Mouse (Mus musculus) hindbrain, embryonic 11.5 days (tissue): ENCODE results near the gene Ttc7b. TPM values are rescaled to one million over a fixed set of nuclear protein-coding genes. Genes with fewer than 3 reads are reported as not detected.

Experiments used
- ATAC-seq: fragments of 200-750 bp; cut with Nextera tagmentation; 2 replicates; pipeline ENCODE4 v1.8.0; 2017; ENCODE audit warnings: mild to moderate bottlenecking, moderate TSS enrichment, moderate library complexity; ENCODE audit not compliant: low FRiP score
- DNase-seq: peaks from one replicate; pipeline ENCODE4 v3.0.0-alpha.2; 2015; ENCODE audit warnings: low spot score
- H3K27ac ChIP-seq: fragments of 300-500 bp; sonication (generic); 2 replicates; pipeline ENCODE4 v1.5.1; 2014; ENCODE audit warnings: mild to moderate bottlenecking, low read depth, low read length
- H3K27me3 ChIP-seq: fragments of 300-500 bp; sonication (generic); 2 replicates; pipeline ENCODE4 v1.6.1; 2014; ENCODE audit warnings: mild to moderate bottlenecking, low read length, moderate library complexity, mixed read lengths; ENCODE audit not compliant: control insufficient read depth, insufficient read depth
- H3K36me3 ChIP-seq: fragments of 300-500 bp; sonication (generic); 2 replicates; pipeline ENCODE4 v1.6.1; 2014; ENCODE audit warnings: mild to moderate bottlenecking, low read length, moderate library complexity, mixed read lengths; ENCODE audit not compliant: control insufficient read depth, insufficient read depth
- H3K4me1 ChIP-seq: fragments of 300-500 bp; sonication (generic); replicated peaks from 2 replicates; pipeline ENCODE4 v1.6.1; 2014; ENCODE audit warnings: low read length, mixed read lengths; ENCODE audit not compliant: control insufficient read depth, insufficient read depth
- H3K4me2 ChIP-seq: fragments of 300-500 bp; sonication (generic); replicated peaks from 2 replicates; pipeline ENCODE4 v1.6.1; 2014; ENCODE audit warnings: mild to moderate bottlenecking, low read depth, low read length
- H3K4me3 ChIP-seq: fragments of 300-500 bp; sonication (generic); 2 replicates; pipeline ENCODE4 v1.5.1; 2014; ENCODE audit warnings: low read depth, low read length
- H3K9ac ChIP-seq: fragments of 300-500 bp; sonication (generic); 2 replicates; pipeline ENCODE4 v1.6.1; 2014; ENCODE audit warnings: low read depth, low read length
- H3K9me3 ChIP-seq: fragments of 300-500 bp; sonication (generic); 2 replicates; pipeline ENCODE4 v1.6.1; 2016; ENCODE audit warnings: low read length; ENCODE audit not compliant: control insufficient read depth
- WGBS: fragments of 180-500 bp; shearing (Covaris S2); extraction: QIAGEN DNeasy Blood & Tissue Kit; methylation state at CpG from one replicate; pipeline ENCODE4 v1.1.7; 2014; 5-methylcytosine and 5-hydroxymethylcytosine counted together
- polyA plus RNA-seq: library from polyadenylated mRNA; unstranded; fragments of >200 nt; fragmentation: Nextera tagmentation; extraction: Ambion mirVana; gene quantifications from 2 replicates; pipeline ENCODE4 v1.2.1, GENCODE M21; 2014

Gene Ttc7b
- polyA plus RNA-seq, result 7.1 and 8.2 TPM in 2 replicates

GRCm38 (mm10) chr12:100520794-100521186 is at the start of gene Ttc7b:
TSS of gene Ttc7b (minus strand) at chr12:100520826.
- ATAC-seq (peak; percentile 77), DNase-seq (peak; percentile 81)
- no peaks in the 10 kb centered on the region for H3K36me3 ChIP-seq
- H3K4me2 ChIP-seq, result peak within 1 kb of the TSS; percentile 83
- H3K4me1 ChIP-seq, result peaks cover 3% of the 10 kb centered on the region; the same call in 1 of the 2 replicates
- H3K4me3 ChIP-seq, result peak within 1 kb of the TSS; percentile 49
- peak within 1 kb of the TSS; percentile 43 for H3K27ac ChIP-seq
- H3K27me3 ChIP-seq, result no peaks in the 10 kb centered on the region
- no peaks in the 10 kb centered on the region for H3K9me3 ChIP-seq
- peak within 1 kb of the TSS; percentile 69 for H3K9ac ChIP-seq
- WGBS, result 3% methylated on average over 8 of the region's 42 CpGs

GRCm38 (mm10) chr12:100568831-100569230 is 48.2 kb upstream of the Ttc7b start:
- 83% methylated on average over 7 of the region's 7 CpGs for WGBS
- no peaks in the 10 kb centered on the region for H3K27me3 ChIP-seq

GRCm38 (mm10) chr12:100568105-100568504 is 47.5 kb upstream of the Ttc7b start:
- Histone ChIP-seq H3K27ac (no peak overlapping the region), H3K9ac (no peak overlapping the region), H3K36me3 (no peaks in the 10 kb centered on the region), H3K4me1 (no peaks in the 10 kb centered on the region), H3K4me3 (no peak overlapping the region), H3K4me2 (no peak overlapping the region), H3K27me3 (no peaks in the 10 kb centered on the region), H3K9me3 (no peaks in the 10 kb centered on the region)
- WGBS, result 86% methylated on average over 6 of the region's 6 CpGs
- ATAC-seq (no peak), DNase-seq (no peak)

More at GRCm38 (mm10) chr12:100568831-100569230, 48.2 kb upstream of the Ttc7b start:
- Histone ChIP-seq H3K4me3 (no peak overlapping the region), H3K9me3 (no peaks in the 10 kb centered on the region), H3K4me1 (no peaks in the 10 kb centered on the region), H3K9ac (no peak overlapping the region), H3K27ac (no peak overlapping the region), H3K36me3 (no peaks in the 10 kb centered on the region), H3K4me2 (no peak overlapping the region)
- DNase-seq (no peak), ATAC-seq (no peak)

GRCm38 (mm10) chr12:100567627-100568026 is 47.0 kb upstream of the Ttc7b start:
- Histone ChIP-seq H3K4me3 (no peak overlapping the region), H3K9ac (no peak overlapping the region), H3K4me1 (no peaks in the 10 kb centered on the region), H3K4me2 (no peak overlapping the region), H3K36me3 (no peaks in the 10 kb centered on the region), H3K9me3 (no peaks in the 10 kb centered on the region), H3K27ac (no peak overlapping the region), H3K27me3 (no peaks in the 10 kb centered on the region)
- WGBS, result 84% methylated on average over 3 of the region's 3 CpGs
- no peak for ATAC-seq
- DNase-seq, result no peak

- WGBS, result 85% methylated on average over 6 of the region's 6 CpGs
- Histone ChIP-seq H3K27ac (no peak overlapping the region), H3K9me3 (no peaks in the 10 kb centered on the region), H3K27me3 (no peaks in the 10 kb centered on the region), H3K9ac (no peak overlapping the region), H3K4me1 (no peaks in the 10 kb centered on the region), H3K4me2 (no peak overlapping the region), H3K36me3 (no peaks in the 10 kb centered on the region), H3K4me3 (no peak overlapping the region)
- no peak for ATAC-seq
- no peak for DNase-seq
These were observed 33.0 kb upstream of the Ttc7b start for GRCm38 (mm10) chr12:100553675-100554074.

- H3K27me3 ChIP-seq, result no peaks in the 10 kb centered on the region
- 80% methylated on average over 1 of the region's 1 CpGs for WGBS
- no peak for ATAC-seq
These were observed 31.3 kb upstream of the Ttc7b start for GRCm38 (mm10) chr12:100551972-100552371.

GRCm38 (mm10) chr12:100544194-100544567 is 23.6 kb upstream of the Ttc7b start:
- H3K9me3 ChIP-seq, result no peaks in the 10 kb centered on the region
- no peak overlapping the region for H3K4me2 ChIP-seq
- no peak overlapping the region for H3K27ac ChIP-seq
- 89% methylated on average over 4 of the region's 4 CpGs for WGBS
- no peaks in the 10 kb centered on the region for H3K4me1 ChIP-seq
- no peak for ATAC-seq
- DNase-seq, result no peak
- no peaks in the 10 kb centered on the region for H3K27me3 ChIP-seq
- no peaks in the 10 kb centered on the region for H3K36me3 ChIP-seq
- no peak overlapping the region for H3K9ac ChIP-seq
- no peak overlapping the region for H3K4me3 ChIP-seq

More at GRCm38 (mm10) chr12:100551972-100552371, 31.3 kb upstream of the Ttc7b start:
- no peaks in the 10 kb centered on the region for H3K9me3 ChIP-seq
- no peak for DNase-seq
- H3K36me3 ChIP-seq, result no peaks in the 10 kb centered on the region
- H3K9ac ChIP-seq, result no peak overlapping the region
- no peaks in the 10 kb centered on the region for H3K4me1 ChIP-seq
- H3K27ac ChIP-seq, result no peak overlapping the region
- no peak overlapping the region for H3K4me3 ChIP-seq
- no peak overlapping the region for H3K4me2 ChIP-seq

- DNase-seq (no peak), ATAC-seq (no peak)
- Histone ChIP-seq H3K4me2 (no peak overlapping the region), H3K9me3 (no peaks in the 10 kb centered on the region), H3K4me3 (no peak overlapping the region), H3K27me3 (no peaks in the 10 kb centered on the region), H3K4me1 (no peaks in the 10 kb centered on the region), H3K9ac (no peak overlapping the region), H3K36me3 (no peaks in the 10 kb centered on the region), H3K27ac (no peak overlapping the region)
- WGBS, result 86% methylated on average over 6 of the region's 6 CpGs
These were observed 23.0 kb upstream of the Ttc7b start for GRCm38 (mm10) chr12:100543437-100544193.

- H3K4me3 ChIP-seq, result no peak overlapping the region
- no peak overlapping the region for H3K9ac ChIP-seq
- no peaks in the 10 kb centered on the region for H3K4me1 ChIP-seq
- H3K4me2 ChIP-seq, result no peak overlapping the region
- no peak for ATAC-seq
- H3K36me3 ChIP-seq, result no peaks in the 10 kb centered on the region
- no peak for DNase-seq
- H3K27me3 ChIP-seq, result no peaks in the 10 kb centered on the region
- H3K27ac ChIP-seq, result no peak overlapping the region
- 91% methylated on average over 6 of the region's 6 CpGs for WGBS
- H3K9me3 ChIP-seq, result no peaks in the 10 kb centered on the region
These were observed 21.9 kb upstream of the Ttc7b start for GRCm38 (mm10) chr12:100542494-100542893.
